Mouse (Mus musculus): ENCODE results near the gene Cmya5. TPM values are rescaled to one million over a fixed set of nuclear protein-coding genes. Genes with fewer than 3 reads are reported as not detected.

Gene Cmya5
- polyA plus RNA-seq, 1 experiment from 2014 or later = 0.04 TPM

GRCm38 (mm10) chr13:93177571-93177970, 33.0 kb upstream of the Cmya5 start:
- no peak for ATAC-seq (ENCODE audit: low FRiP score)
- no peak for DNase-seq (ENCODE audit: low spot score, missing footprints)
- H3K36me3 ChIP-seq (ENCODE audit: control insufficient read depth, insufficient read depth, low read length) = peaks cover 4% of the 10 kb centered on the region; the same call in 1 of the 2 replicates
- no peak overlapping the region for H3K4me3 ChIP-seq (ENCODE audit: low read depth, low read length)
- no peaks in the 10 kb centered on the region for H3K27me3 ChIP-seq (ENCODE audit: control insufficient read depth, insufficient read depth, low read length)
- no peak overlapping the region for H3K4me2 ChIP-seq
- H3K9ac ChIP-seq (ENCODE audit: low read length) = no peak overlapping the region
- no peaks in the 10 kb centered on the region for H3K4me1 ChIP-seq (ENCODE audit: control insufficient read depth, insufficient read depth, low read length)
- no peak overlapping the region for H3K27ac ChIP-seq (ENCODE audit: low read depth, low read length)
- H3K9me3 ChIP-seq (ENCODE audit: control insufficient read depth, low read length) = no peaks in the 10 kb centered on the region

- H3K9ac ChIP-seq (ENCODE audit: low read length) = no peak overlapping the region
- peaks cover 6% of the 10 kb centered on the region; the same call in 1 of the 2 replicates for H3K36me3 ChIP-seq (ENCODE audit: control insufficient read depth, insufficient read depth, low read length)
- H3K27ac ChIP-seq (ENCODE audit: low read depth, low read length) = no peak overlapping the region
- H3K4me3 ChIP-seq (ENCODE audit: low read depth, low read length) = no peak overlapping the region
- ATAC-seq (ENCODE audit: low FRiP score) (no peak), DNase-seq (ENCODE audit: low spot score, missing footprints) (no peak)
- H3K9me3 ChIP-seq (ENCODE audit: control insufficient read depth, low read length) = no peaks in the 10 kb centered on the region
- no peaks in the 10 kb centered on the region for H3K27me3 ChIP-seq (ENCODE audit: control insufficient read depth, insufficient read depth, low read length)
- 97% methylated on average over 4 of the region's 4 CpGs for WGBS
- H3K4me1 ChIP-seq (ENCODE audit: control insufficient read depth, insufficient read depth, low read length) = no peaks in the 10 kb centered on the region
- H3K4me2 ChIP-seq = no peak overlapping the region
Measured at GRCm38 (mm10) chr13:93163303-93163702, 18.8 kb upstream of the Cmya5 start.

GRCm38 (mm10) chr13:93162456-93162855, 17.9 kb upstream of the Cmya5 start:
- Histone ChIP-seq H3K4me1 (ENCODE audit: control insufficient read depth, insufficient read depth, low read length) (no peaks in the 10 kb centered on the region), H3K27ac (ENCODE audit: low read depth, low read length) (no peak overlapping the region), H3K27me3 (ENCODE audit: control insufficient read depth, insufficient read depth, low read length) (no peaks in the 10 kb centered on the region), H3K36me3 (ENCODE audit: control insufficient read depth, insufficient read depth, low read length) (peaks cover 6% of the 10 kb centered on the region; the same call in 1 of the 2 replicates), H3K9me3 (ENCODE audit: control insufficient read depth, low read length) (no peaks in the 10 kb centered on the region), H3K4me2 (no peak overlapping the region), H3K4me3 (ENCODE audit: low read depth, low read length) (no peak overlapping the region), H3K9ac (ENCODE audit: low read length) (no peak overlapping the region)
- DNase-seq (ENCODE audit: low spot score, missing footprints) (no peak), ATAC-seq (ENCODE audit: low FRiP score) (no peak)

DNA sequence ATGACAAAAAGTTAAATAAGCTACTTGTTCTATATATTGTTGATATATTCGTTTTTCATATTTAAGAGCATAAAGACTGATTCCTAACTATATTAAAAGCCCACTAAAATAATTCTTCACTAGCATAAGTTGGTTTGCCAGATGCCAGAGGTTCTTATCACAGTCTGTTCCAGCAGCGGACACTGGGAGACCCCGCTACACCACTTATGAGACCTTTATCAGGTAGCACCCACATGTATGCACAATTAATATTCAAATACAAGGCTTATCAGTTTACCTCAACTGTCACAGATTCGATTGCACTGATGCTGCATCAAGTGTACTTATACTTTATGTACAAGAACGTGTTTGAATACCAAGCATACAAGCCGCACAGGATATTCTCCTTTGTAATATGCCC, 13.7 kb upstream of the Cmya5 start:
- H3K27ac ChIP-seq (ENCODE audit: low read depth, low read length) = no peak overlapping the region
- peaks cover 2% of the 10 kb centered on the region; the same call in 1 of the 2 replicates for H3K36me3 ChIP-seq (ENCODE audit: control insufficient read depth, insufficient read depth, low read length)
- no peaks in the 10 kb centered on the region for H3K4me1 ChIP-seq (ENCODE audit: control insufficient read depth, insufficient read depth, low read length)
- ATAC-seq (ENCODE audit: low FRiP score) (no peak), DNase-seq (ENCODE audit: low spot score, missing footprints) (peak; percentile 81)
- no peak overlapping the region for H3K4me2 ChIP-seq
- H3K27me3 ChIP-seq (ENCODE audit: control insufficient read depth, insufficient read depth, low read length) = no peaks in the 10 kb centered on the region
- H3K9me3 ChIP-seq (ENCODE audit: control insufficient read depth, low read length) = no peaks in the 10 kb centered on the region
- no peak overlapping the region for H3K9ac ChIP-seq (ENCODE audit: low read length)
- WGBS = 92% methylated on average over 6 of the region's 6 CpGs
- no peak overlapping the region for H3K4me3 ChIP-seq (ENCODE audit: low read depth, low read length)

- no peak overlapping the region for H3K4me2 ChIP-seq
- DNase-seq (ENCODE audit: low spot score, missing footprints) (no peak), ATAC-seq (ENCODE audit: low FRiP score) (no peak)
- H3K36me3 ChIP-seq (ENCODE audit: control insufficient read depth, insufficient read depth, low read length) = no peaks in the 10 kb centered on the region; the same call in 1 of the 2 replicates
- no peak overlapping the region for H3K4me3 ChIP-seq (ENCODE audit: low read depth, low read length)
- no peaks in the 10 kb centered on the region for H3K27me3 ChIP-seq (ENCODE audit: control insufficient read depth, insufficient read depth, low read length)
- no peak overlapping the region for H3K9ac ChIP-seq (ENCODE audit: low read length)
- no peaks in the 10 kb centered on the region for H3K4me1 ChIP-seq (ENCODE audit: control insufficient read depth, insufficient read depth, low read length)
- H3K9me3 ChIP-seq (ENCODE audit: control insufficient read depth, low read length) = no peaks in the 10 kb centered on the region
- 87% methylated on average over 1 of the region's 1 CpGs for WGBS
- no peak overlapping the region for H3K27ac ChIP-seq (ENCODE audit: low read depth, low read length)
Measured at GRCm38 (mm10) chr13:93153280-93153679, 8.8 kb upstream of the Cmya5 start.

GRCm38 (mm10) chr13:93143819-93144283, 673 bp downstream of the Cmya5 start:
- Histone ChIP-seq H3K9ac (ENCODE audit: low read length) (peak overlapping the region; percentile 68), H3K27me3 (ENCODE audit: control insufficient read depth, insufficient read depth, low read length) (no peaks in the 10 kb centered on the region), H3K4me1 (ENCODE audit: control insufficient read depth, insufficient read depth, low read length) (peaks cover 9% of the 10 kb centered on the region), H3K36me3 (ENCODE audit: control insufficient read depth, insufficient read depth, low read length) (no peaks in the 10 kb centered on the region; the same call in 1 of the 2 replicates), H3K4me2 (peak overlapping the region; percentile 82), H3K27ac (ENCODE audit: low read depth, low read length) (no peak overlapping the region), H3K4me3 (ENCODE audit: low read depth, low read length) (peak overlapping the region; percentile 37), H3K9me3 (ENCODE audit: control insufficient read depth, low read length) (no peaks in the 10 kb centered on the region)
- WGBS = 32% methylated on average over 11 of the region's 11 CpGs
- ATAC-seq (ENCODE audit: low FRiP score) = peak; percentile 55
- peak; percentile 74 for DNase-seq (ENCODE audit: low spot score, missing footprints)

GRCm38 (mm10) chr13:93141184-93141583, 3.3 kb downstream of the Cmya5 start:
- no peak overlapping the region for H3K4me3 ChIP-seq (ENCODE audit: low read depth, low read length)
- WGBS = 94% methylated on average over 6 of the region's 6 CpGs
- peaks cover 9% of the 10 kb centered on the region for H3K4me1 ChIP-seq (ENCODE audit: control insufficient read depth, insufficient read depth, low read length)
- H3K9ac ChIP-seq (ENCODE audit: low read length) = no peak overlapping the region
- H3K9me3 ChIP-seq (ENCODE audit: control insufficient read depth, low read length) = no peaks in the 10 kb centered on the region
- DNase-seq (ENCODE audit: low spot score, missing footprints) (peak; percentile 66), ATAC-seq (ENCODE audit: low FRiP score) (no peak)
- no peak overlapping the region for H3K4me2 ChIP-seq
- H3K27me3 ChIP-seq (ENCODE audit: control insufficient read depth, insufficient read depth, low read length) = no peaks in the 10 kb centered on the region
- H3K27ac ChIP-seq (ENCODE audit: low read depth, low read length) = no peak overlapping the region
- H3K36me3 ChIP-seq (ENCODE audit: control insufficient read depth, insufficient read depth, low read length) = no peaks in the 10 kb centered on the region

- Histone ChIP-seq H3K4me1 (ENCODE audit: control insufficient read depth, insufficient read depth, low read length) (no peaks in the 10 kb centered on the region), H3K9ac (ENCODE audit: low read length) (no peak overlapping the region), H3K9me3 (ENCODE audit: control insufficient read depth, low read length) (no peaks in the 10 kb centered on the region), H3K4me2 (no peak overlapping the region), H3K27me3 (ENCODE audit: control insufficient read depth, insufficient read depth, low read length) (no peaks in the 10 kb centered on the region), H3K36me3 (ENCODE audit: control insufficient read depth, insufficient read depth, low read length) (no peaks in the 10 kb centered on the region), H3K27ac (ENCODE audit: low read depth, low read length) (no peak overlapping the region), H3K4me3 (ENCODE audit: low read depth, low read length) (no peak overlapping the region)
- no peak for ATAC-seq (ENCODE audit: low FRiP score)
- DNase-seq (ENCODE audit: low spot score, missing footprints) = no peak
- 76% methylated on average over 1 of the region's 1 CpGs for WGBS
Measured at GRCm38 (mm10) chr13:93138059-93138458, 6.5 kb downstream of the Cmya5 start.

GRCm38 (mm10) chr13:93137098-93137497, 7.4 kb downstream of the Cmya5 start:
- no peak overlapping the region for H3K4me2 ChIP-seq
- H3K9me3 ChIP-seq (ENCODE audit: control insufficient read depth, low read length) = no peaks in the 10 kb centered on the region
- H3K9ac ChIP-seq (ENCODE audit: low read length) = no peak overlapping the region
- H3K27ac ChIP-seq (ENCODE audit: low read depth, low read length) = no peak overlapping the region
- ATAC-seq (ENCODE audit: low FRiP score) (no peak), DNase-seq (ENCODE audit: low spot score, missing footprints) (no peak)
- H3K4me3 ChIP-seq (ENCODE audit: low read depth, low read length) = no peak overlapping the region
- H3K36me3 ChIP-seq (ENCODE audit: control insufficient read depth, insufficient read depth, low read length) = no peaks in the 10 kb centered on the region
- H3K27me3 ChIP-seq (ENCODE audit: control insufficient read depth, insufficient read depth, low read length) = no peaks in the 10 kb centered on the region
- H3K4me1 ChIP-seq (ENCODE audit: control insufficient read depth, insufficient read depth, low read length) = no peaks in the 10 kb centered on the region
- 93% methylated on average over 7 of the region's 7 CpGs for WGBS

All from midbrain, embryonic 11.5 days (tissue).